Mouse (Mus musculus): ENCODE measurements around the gene Rxfp4. TPM values are rescaled to one million over a fixed set of nuclear protein-coding genes. Genes with fewer than 3 reads are reported as not detected.
A peak's percentile ranks its signal among the peaks of the same experiment; 100 is the strongest.

Rxfp4 gene
- polyA plus RNA-seq, 1 experiment = not detected

GRCm38 (mm10) chr3:88624951-88625350, 28.0 kb downstream of the Rxfp4 start:
- Histone ChIP-seq H3K27me3 (ENCODE audit: control insufficient read depth) (peaks cover 25% of the 10 kb centered on the region), H3K9me3 (ENCODE audit: control insufficient read depth, low read length) (no peaks in the 10 kb centered on the region), H3K36me3 (ENCODE audit: control insufficient read depth) (peaks cover 6% of the 10 kb centered on the region), H3K4me3 (replicated peaks) (no peak overlapping the region), H3K4me1 (ENCODE audit: control insufficient read depth) (peaks cover 67% of the 10 kb centered on the region)
- TF ChIP-seq GATA1 (IDR thresholded peaks at IDR 0.05; ENCODE audit: low read length) (no peak), TAL1 (IDR thresholded peaks at IDR 0.05; ENCODE audit: low read length) (no peak)

- H3K4me1 ChIP-seq (ENCODE audit: control insufficient read depth) = peaks cover 72% of the 10 kb centered on the region
- H3K9me3 ChIP-seq (ENCODE audit: control insufficient read depth, low read length) = no peaks in the 10 kb centered on the region
- peaks cover 2% of the 10 kb centered on the region; the same call in 1 of the 2 replicates for H3K36me3 ChIP-seq (ENCODE audit: control insufficient read depth)
- TF ChIP-seq TAL1 (IDR thresholded peaks at IDR 0.05; ENCODE audit: low read length) = no peak
- no peak for TF ChIP-seq GATA1 (IDR thresholded peaks at IDR 0.05; ENCODE audit: low read length)
- H3K4me3 ChIP-seq (replicated peaks) = no peak overlapping the region
- peaks cover 29% of the 10 kb centered on the region for H3K27me3 ChIP-seq (ENCODE audit: control insufficient read depth)
Measured at GRCm38 (mm10) chr3:88624324-88624723, 28.6 kb downstream of the Rxfp4 start.

- Histone ChIP-seq H3K36me3 (ENCODE audit: control insufficient read depth) (no peaks in the 10 kb centered on the region; the same call in 1 of the 2 replicates), H3K27me3 (ENCODE audit: control insufficient read depth) (peaks cover 29% of the 10 kb centered on the region), H3K4me1 (ENCODE audit: control insufficient read depth) (peaks cover 77% of the 10 kb centered on the region), H3K9me3 (ENCODE audit: control insufficient read depth, low read length) (no peaks in the 10 kb centered on the region), H3K4me3 (replicated peaks) (peak overlapping the region; percentile 73)
- TF ChIP-seq GATA1 (IDR thresholded peaks at IDR 0.05; ENCODE audit: low read length) (no peak), TAL1 (IDR thresholded peaks at IDR 0.05; ENCODE audit: low read length) (no peak)
Measured at GRCm38 (mm10) chr3:88623346-88624135, 29.4 kb downstream of the Rxfp4 start.

- Histone ChIP-seq H3K36me3 (ENCODE audit: control insufficient read depth) (no peaks in the 10 kb centered on the region; the same call in 1 of the 2 replicates), H3K4me1 (ENCODE audit: control insufficient read depth) (peaks cover 83% of the 10 kb centered on the region)
Measured at GRCm38 (mm10) chr3:88622941-88623345, 30.0 kb downstream of the Rxfp4 start.

GRCm38 (mm10) chr3:88622113-88622940, 30.6 kb downstream of the Rxfp4 start:
- Histone ChIP-seq H3K36me3 (ENCODE audit: control insufficient read depth) (no peaks in the 10 kb centered on the region; the same call in 1 of the 2 replicates), H3K27me3 (ENCODE audit: control insufficient read depth) (peaks cover 29% of the 10 kb centered on the region), H3K4me3 (replicated peaks) (peak overlapping the region; percentile 73), H3K9me3 (ENCODE audit: control insufficient read depth, low read length) (no peaks in the 10 kb centered on the region), H3K4me1 (ENCODE audit: control insufficient read depth) (peaks cover 81% of the 10 kb centered on the region)
- TF ChIP-seq TAL1 (IDR thresholded peaks at IDR 0.05; ENCODE audit: low read length) (no peak), GATA1 (IDR thresholded peaks at IDR 0.05; ENCODE audit: low read length) (no peak)

More at GRCm38 (mm10) chr3:88622941-88623345, 30.0 kb downstream of the Rxfp4 start:
- TF ChIP-seq TAL1 (IDR thresholded peaks at IDR 0.05; ENCODE audit: low read length) (no peak), GATA1 (IDR thresholded peaks at IDR 0.05; ENCODE audit: low read length) (no peak)
- H3K27me3 ChIP-seq (ENCODE audit: control insufficient read depth) = peaks cover 29% of the 10 kb centered on the region
- no peaks in the 10 kb centered on the region for H3K9me3 ChIP-seq (ENCODE audit: control insufficient read depth, low read length)
- peak overlapping the region; percentile 73 for H3K4me3 ChIP-seq (replicated peaks)

GRCm38 (mm10) chr3:88621537-88622112, 31.3 kb downstream of the Rxfp4 start:
- Histone ChIP-seq H3K4me3 (replicated peaks) (peak overlapping the region; percentile 73), H3K4me1 (ENCODE audit: control insufficient read depth) (peaks cover 74% of the 10 kb centered on the region), H3K27me3 (ENCODE audit: control insufficient read depth) (peaks cover 29% of the 10 kb centered on the region), H3K36me3 (ENCODE audit: control insufficient read depth) (no peaks in the 10 kb centered on the region; the same call in 1 of the 2 replicates), H3K9me3 (ENCODE audit: control insufficient read depth, low read length) (no peaks in the 10 kb centered on the region)
- no peak for TF ChIP-seq GATA1 (IDR thresholded peaks at IDR 0.05; ENCODE audit: low read length)
- no peak for TF ChIP-seq TAL1 (IDR thresholded peaks at IDR 0.05; ENCODE audit: low read length)

- Histone ChIP-seq H3K4me1 (ENCODE audit: control insufficient read depth) (peaks cover 68% of the 10 kb centered on the region), H3K36me3 (ENCODE audit: control insufficient read depth) (no peaks in the 10 kb centered on the region; the same call in 1 of the 2 replicates), H3K27me3 (ENCODE audit: control insufficient read depth) (peaks cover 29% of the 10 kb centered on the region), H3K4me3 (replicated peaks) (peak overlapping the region; percentile 73), H3K9me3 (ENCODE audit: control insufficient read depth, low read length) (no peaks in the 10 kb centered on the region)
- no peak for TF ChIP-seq TAL1 (IDR thresholded peaks at IDR 0.05; ENCODE audit: low read length)
- no peak for TF ChIP-seq GATA1 (IDR thresholded peaks at IDR 0.05; ENCODE audit: low read length)
Measured at GRCm38 (mm10) chr3:88620992-88621536, 31.9 kb downstream of the Rxfp4 start.

GRCm38 (mm10) chr3:88620146-88620991, 32.6 kb downstream of the Rxfp4 start:
- Histone ChIP-seq H3K36me3 (ENCODE audit: control insufficient read depth) (no peaks in the 10 kb centered on the region), H3K4me1 (ENCODE audit: control insufficient read depth) (peaks cover 63% of the 10 kb centered on the region), H3K9me3 (ENCODE audit: control insufficient read depth, low read length) (no peaks in the 10 kb centered on the region), H3K4me3 (replicated peaks) (peak overlapping the region; percentile 73), H3K27me3 (ENCODE audit: control insufficient read depth) (peaks cover 29% of the 10 kb centered on the region)
- TF ChIP-seq GATA1 (IDR thresholded peaks at IDR 0.05; ENCODE audit: low read length) = no peak
- no peak for TF ChIP-seq TAL1 (IDR thresholded peaks at IDR 0.05; ENCODE audit: low read length)

Measured in erythroblast, embryonic 14.5 days (primary cell).